Mouse (Mus musculus) thymus, postnatal 25 days (tissue): ENCODE results near the gene Gm5538.
A peak's percentile ranks its signal among the peaks of the same experiment; 100 is the strongest.

Experiments used
- DNase-seq: peaks from one replicate; pipeline ENCODE4 v3.0.0; 2022

Gene Gm5538

GRCm38 (mm10) chr3:59729490-59729889 lies at the start of gene Gm5538:
Gene Gm5538 (plus strand): TSS chr3:59729790.
- DNase-seq = no peak

- no peak for DNase-seq
Measured at GRCm38 (mm10) chr3:59697391-59697790, 32.2 kb upstream of the Gm5538 start.

DNA sequence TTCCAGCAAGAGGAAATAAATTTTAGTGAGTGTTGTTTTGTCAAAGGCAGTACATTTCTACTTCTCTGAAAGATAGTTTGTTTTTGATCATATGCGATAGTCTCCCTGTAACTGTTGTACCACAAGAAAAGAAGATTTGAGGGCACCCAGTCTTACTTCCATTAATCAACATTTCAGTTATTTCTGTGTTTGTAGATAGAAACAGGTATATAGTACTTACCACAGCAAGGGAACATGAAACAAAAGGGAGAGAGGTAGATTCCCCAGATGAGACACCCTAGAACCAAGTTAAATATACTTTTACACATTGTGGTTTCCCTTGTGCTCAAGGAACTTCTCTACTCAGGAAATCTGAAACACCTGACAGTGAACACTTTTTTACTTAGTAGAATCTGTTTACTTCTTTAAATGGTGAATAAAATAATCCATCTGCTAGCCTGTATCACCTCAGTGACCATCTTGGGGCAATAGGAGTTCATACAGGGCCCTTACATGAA lies 26.9 kb upstream of the Gm5538 start:
- no peak for DNase-seq

GRCm38 (mm10) chr3:59739866-59740265 lies 10.3 kb downstream of the Gm5538 start:
- DNase-seq = no peak

DNA sequence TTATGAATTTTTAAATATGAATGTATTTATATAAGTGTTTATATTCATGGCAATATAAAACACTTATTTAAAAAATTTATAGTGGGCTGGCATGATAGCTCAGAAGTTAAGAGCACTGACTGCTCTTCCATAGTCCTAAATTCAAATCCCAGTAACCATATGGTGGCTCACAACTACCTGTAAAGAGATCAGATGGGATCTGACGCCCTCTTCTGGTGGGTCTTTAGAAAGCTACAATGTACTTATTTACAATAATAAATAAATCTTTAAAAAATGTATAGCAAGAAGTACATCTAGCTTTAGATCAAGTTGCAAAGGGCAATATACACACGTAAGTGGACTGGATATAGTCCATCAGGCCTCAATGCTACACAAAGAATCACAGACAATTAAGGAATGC lies 14.6 kb downstream of the Gm5538 start:
- DNase-seq = peak; percentile 50
